Mouse (Mus musculus): ENCODE data around the gene Panx1.

The Panx1 gene

DNA sequence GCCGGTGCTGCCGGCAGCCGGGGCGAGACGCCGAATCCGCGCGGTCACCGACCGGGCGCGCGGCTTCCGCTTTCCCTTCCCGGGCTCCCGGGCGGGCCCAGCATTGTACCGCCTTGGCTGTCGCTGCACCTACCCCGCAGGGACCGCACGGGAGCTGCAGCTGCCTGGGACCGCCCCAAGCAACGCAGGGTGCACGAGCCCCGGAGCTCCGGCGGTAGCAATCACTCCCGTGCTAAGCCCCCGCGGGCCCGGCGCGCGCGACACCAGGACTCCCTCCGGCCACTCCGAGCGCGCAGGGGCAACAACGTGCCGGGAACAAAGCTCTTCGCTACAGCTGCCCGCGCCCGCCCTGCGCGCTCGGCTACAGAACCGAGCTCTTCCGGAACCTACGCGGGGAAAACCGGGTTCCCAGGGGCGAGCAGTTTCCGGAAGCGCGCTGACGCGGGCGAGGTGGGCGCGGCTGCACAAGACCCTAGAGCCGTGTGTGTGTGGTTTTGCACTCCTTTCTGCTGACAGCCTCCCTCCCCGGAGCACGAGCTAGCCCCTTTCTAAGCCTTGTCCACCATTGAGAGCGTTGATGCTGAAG is at the start of gene Panx1:
Gene Panx1, minus strand, starts transcription at position 395 of the 586 bp plus-strand sequence.
- DNase-seq (ENCODE audit: inconsistent age in 2 of 2, low spot score in 1 of 2): peak; percentile 64 to 84

DNA sequence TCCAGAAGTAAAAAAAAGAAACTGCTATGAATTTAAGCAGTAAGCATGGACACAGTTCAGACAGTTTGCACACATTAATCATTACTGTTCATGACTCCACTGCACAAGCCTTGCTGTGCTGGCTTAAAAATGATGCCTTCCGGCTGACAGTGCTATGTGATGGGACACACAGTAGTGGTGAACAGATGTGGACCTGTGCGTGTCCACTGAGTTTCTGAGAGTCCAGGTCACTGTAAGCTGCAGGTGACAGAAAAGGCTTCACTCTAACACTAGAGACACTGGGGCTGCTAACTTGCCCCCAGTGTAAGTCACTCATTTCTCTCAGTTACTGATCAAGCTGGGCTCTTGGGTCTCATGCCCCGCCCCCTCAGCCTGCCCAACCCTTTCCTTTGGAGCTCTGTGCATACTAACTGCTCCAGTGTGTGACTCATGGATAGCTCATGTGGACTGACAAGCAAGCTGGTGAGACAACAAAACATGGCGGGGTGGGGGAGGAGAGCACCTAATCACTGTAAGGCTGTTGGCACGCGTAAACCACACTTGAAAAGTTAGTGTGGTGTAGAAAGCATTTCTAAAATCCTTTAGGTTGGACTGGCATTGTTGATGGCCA is 23.5 kb upstream of the Panx1 start:
- peak; percentile 27 to 61 for DNase-seq (ENCODE audit: inconsistent age in 2 of 2, low spot score in 1 of 2)

- DNase-seq (ENCODE audit: inconsistent age in 2 of 2, low spot score in 1 of 2): no peak
Observed at GRCm38 (mm10) chr9:15067995-15068685, 22.9 kb upstream of the Panx1 start.

GRCm38 (mm10) chr9:15064176-15064575 is 18.9 kb upstream of the Panx1 start:
- DNase-seq (ENCODE audit: inconsistent age in 2 of 2, low spot score in 1 of 2): no peak

DNA sequence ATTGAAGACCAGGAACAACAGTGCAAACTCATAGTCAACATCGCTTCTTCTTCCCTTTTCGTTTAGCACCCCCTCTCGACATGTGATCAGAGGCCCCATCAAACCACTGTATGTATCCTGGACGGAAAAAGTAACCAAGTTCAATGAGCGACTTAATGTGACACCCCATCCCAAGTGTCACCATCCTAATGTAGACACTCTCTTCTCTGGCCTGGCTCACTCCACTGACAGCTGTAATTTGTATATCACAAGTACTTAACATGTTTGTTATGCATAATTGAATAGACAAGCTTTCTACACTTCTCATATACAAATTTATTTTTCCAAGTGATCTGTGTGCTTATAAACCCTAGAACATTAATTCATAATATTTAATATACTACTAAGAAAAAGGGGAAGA is 15.6 kb upstream of the Panx1 start:
- no peak for DNase-seq (ENCODE audit: inconsistent age in 2 of 2, low spot score in 1 of 2)

- no peak for DNase-seq (ENCODE audit: inconsistent age in 2 of 2, low spot score in 1 of 2)
Observed at GRCm38 (mm10) chr9:15060026-15060425, 14.7 kb upstream of the Panx1 start.

DNA sequence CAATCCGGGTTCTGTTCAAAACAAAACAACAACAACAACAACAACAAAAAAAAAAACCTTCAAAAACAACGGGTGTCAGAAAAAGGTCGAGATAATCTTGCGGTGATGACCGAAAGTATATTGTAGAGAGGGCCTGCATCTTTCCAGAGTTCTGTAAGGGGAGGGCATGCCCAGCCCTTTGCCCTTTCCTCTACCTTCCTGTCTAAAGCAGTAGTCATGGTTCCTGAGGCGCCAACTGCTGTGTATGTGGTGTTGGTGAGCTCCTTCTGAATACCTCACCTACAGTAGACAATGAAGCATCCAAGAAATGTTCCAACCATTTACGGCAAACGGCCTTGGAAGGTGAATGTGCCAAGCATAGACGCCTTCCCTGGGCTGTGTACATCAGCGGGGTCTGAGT is 462 bp upstream of the Panx1 start:
- no peak for DNase-seq (ENCODE audit: inconsistent age in 2 of 2, low spot score in 1 of 2)

DNA sequence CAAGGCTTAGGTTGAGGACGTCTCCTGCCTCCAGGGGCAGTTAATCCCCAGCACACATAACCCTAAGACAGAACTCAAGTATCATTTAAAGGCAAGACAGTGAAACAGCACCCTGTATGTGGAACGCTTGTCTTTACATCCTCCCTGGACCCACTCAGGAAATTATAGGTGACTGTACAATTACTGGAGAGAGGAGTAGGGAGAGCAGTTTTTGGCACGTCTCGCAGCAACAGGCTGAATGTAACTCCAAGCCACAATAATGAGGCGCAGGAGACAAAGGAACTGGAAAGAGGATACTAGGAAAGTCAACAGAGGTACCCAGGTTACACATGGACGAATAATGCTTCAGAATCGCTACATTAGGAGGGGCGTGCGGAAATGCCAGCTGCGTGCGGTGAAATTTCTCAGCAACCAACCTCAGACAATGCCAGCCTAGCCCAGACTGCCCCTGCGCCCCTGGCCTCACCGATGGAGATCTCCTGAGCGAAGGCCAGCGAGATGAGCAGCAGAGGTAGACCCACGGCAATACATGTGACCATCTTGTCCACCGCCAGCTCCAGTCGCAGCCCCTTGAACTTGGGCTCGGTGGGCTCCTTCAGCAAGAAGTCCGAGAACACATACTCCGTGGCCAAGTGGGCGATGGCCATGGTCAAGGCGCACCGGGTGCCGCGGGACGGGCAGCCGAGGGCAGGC is 741 bp downstream of the Panx1 start:
- no peak for DNase-seq (ENCODE audit: inconsistent age in 2 of 2, low spot score in 1 of 2)

- no peak for DNase-seq (ENCODE audit: inconsistent age in 2 of 2, low spot score in 1 of 2)
Observed at GRCm38 (mm10) chr9:15041556-15041955, 3.7 kb downstream of the Panx1 start.

DNA sequence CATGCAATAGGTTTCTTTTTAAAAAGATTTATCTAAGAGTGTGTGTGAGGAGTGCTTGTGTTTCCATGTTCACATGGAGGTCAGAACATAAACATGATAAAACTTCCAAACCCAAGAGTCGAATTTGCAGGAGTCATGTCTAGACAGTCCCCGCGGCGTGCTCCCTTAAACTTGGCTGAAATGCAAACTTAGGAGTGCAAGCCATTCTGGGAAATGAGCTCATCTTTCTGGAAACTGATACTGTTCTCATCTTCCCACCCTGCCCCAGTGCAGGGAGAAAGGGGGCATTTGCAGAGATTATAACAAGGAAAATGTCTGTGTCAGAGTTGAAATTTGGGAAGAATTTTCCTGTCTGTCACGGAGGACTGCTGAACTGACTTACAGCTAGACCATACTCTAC is 5.4 kb downstream of the Panx1 start:
- DNase-seq (ENCODE audit: inconsistent age in 2 of 2, low spot score in 1 of 2): no peak

DNA sequence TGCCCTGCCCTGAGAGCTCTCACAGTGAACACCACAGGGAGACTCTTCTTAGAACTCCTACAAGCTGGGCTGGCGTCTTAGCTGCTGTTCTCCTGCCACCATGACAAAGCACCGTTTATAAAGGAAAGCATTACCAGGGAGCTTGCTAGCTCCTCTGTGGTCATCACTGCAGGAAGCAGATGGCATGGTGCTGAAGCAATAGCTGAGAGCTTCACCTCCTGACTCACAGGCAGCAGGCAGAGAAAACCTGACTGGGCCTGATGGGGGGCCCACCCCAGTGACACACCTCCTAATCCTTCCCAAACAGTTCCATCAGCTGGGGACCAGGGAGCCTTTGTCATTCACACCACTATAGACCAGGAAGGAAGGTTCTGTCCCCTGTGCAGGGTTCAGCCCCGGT is 7.6 kb downstream of the Panx1 start:
- no peak for DNase-seq (ENCODE audit: inconsistent age in 2 of 2, low spot score in 1 of 2)

GRCm38 (mm10) chr9:15037237-15037636 is 8.0 kb downstream of the Panx1 start:
- DNase-seq (ENCODE audit: inconsistent age in 2 of 2, low spot score in 1 of 2): no peak

GRCm38 (mm10) chr9:15036807-15037206 is 8.5 kb downstream of the Panx1 start:
- no peak for DNase-seq (ENCODE audit: inconsistent age in 2 of 2, low spot score in 1 of 2)

DNA sequence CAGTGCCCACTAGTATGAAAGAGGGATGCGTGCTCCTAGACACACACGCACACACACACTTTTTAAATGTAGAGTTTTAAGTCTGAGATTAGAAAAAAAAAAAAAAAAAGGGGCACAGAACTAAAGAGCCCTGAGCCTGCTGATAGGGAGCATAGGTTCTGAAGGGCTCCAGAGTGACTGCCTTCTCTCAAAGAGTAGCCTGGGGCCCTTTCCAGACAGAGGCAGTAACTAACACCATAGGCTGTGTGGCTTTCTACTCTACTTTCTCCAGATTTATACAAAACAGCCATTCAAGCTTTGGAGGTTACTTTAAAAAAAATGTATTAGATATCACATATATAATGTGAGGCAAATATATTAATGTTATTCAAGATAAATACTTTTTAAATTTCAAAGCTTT is 8.9 kb downstream of the Panx1 start:
- DNase-seq (ENCODE audit: inconsistent age in 2 of 2, low spot score in 1 of 2): no peak

GRCm38 (mm10) chr9:15035979-15036378 is 9.3 kb downstream of the Panx1 start:
- DNase-seq (ENCODE audit: inconsistent age in 2 of 2, low spot score in 1 of 2): no peak

- DNase-seq (ENCODE audit: inconsistent age in 2 of 2, low spot score in 1 of 2): peak; percentile 33 to 68
Observed at GRCm38 (mm10) chr9:15034546-15035273, 10.6 kb downstream of the Panx1 start.

DNA sequence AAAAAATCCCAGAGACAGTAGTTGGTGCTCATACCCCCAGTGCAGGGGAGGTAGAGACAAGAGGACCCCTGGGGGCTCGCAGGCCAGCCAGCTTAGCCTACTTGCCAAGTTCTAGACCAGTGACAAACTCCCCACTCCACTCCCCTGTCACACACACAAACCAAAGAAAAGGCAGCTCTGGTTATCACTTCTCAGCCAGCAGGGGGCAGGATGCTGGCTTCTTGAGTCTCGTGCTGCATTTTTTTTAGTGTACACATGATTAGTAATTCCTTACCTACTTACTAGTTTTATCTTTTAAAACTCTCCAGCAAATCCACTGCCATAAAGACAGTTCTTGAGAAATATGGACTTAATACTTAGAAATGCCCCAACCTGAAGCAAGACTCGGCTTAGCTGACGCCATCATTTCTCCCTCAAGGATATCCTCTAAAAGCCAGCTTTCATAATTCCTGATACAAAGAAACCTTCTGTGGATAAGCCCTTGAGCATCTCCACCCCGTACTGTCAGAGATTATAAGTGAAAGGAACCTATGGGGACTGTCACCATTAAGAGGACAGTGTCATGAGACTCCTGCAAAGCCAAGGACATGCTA is 11.6 kb downstream of the Panx1 start:
- peak; percentile 42 to 81 for DNase-seq (ENCODE audit: inconsistent age in 2 of 2, low spot score in 1 of 2)

DNA sequence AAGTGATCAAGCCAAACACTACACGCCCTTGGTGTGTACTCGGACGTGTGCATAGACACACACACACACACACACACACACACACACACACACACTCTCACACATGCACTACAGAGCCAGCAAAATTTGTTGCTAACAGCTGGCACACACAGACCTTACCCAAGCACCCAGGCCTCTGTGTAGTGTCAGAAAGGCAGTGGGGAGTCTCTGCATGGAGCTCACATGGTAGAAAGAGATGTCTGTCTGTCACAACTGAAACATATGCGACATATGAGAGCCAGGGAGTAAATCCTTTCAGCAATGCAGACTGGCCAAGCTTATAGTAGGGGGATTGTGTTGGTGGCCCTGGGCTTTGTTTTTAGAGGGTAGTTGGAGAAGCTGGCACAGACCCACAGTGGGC is 12.5 kb downstream of the Panx1 start:
- no peak for DNase-seq (ENCODE audit: inconsistent age in 2 of 2, low spot score in 1 of 2)

DNA sequence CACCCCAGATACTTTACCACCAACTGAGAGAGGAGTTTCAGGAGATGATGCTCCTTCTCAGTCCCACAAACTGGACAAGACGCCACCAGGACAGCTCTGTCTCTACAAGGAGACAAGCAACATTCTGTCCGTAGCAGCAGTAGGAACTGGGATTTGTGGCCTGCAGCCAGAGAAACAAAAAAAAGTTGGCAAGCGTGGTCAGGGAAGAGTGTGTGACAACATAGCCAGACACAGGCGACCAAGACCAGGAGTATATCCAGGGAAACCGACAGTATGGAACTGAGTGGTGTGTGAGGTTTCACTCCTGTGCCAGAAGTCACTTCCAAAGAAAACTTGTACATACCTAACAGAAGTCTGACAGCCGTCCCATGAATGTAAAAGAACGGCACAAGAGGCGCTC is 14.5 kb downstream of the Panx1 start:
- DNase-seq (ENCODE audit: inconsistent age in 2 of 2, low spot score in 1 of 2): peak in 1 of 2 experiments; percentile 60

- DNase-seq (ENCODE audit: inconsistent age in 2 of 2, low spot score in 1 of 2): peak; percentile 39 to 81
Observed at GRCm38 (mm10) chr9:15029025-15029727, 16.1 kb downstream of the Panx1 start.

All from adrenal gland, adult (tissue).